In the genomic region with DNA sequence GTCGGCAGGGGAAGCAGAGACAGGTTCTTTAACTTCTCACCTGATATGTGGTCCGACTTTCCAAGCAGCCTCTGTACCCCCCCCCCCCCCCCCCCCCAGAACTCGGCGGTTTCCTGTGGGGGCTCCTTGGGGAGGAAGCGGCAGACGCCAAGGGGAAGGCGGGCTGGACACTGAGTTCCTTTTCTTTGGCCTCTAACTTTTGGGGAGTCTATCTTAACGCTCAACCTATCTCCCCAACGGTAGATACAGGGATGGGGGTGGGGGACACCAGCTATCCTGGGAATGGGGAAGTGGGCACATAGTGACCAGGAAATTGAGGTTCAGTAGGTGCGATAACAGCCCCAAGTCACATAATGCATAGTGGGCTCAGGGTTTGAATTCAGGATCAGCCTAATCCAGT, we compare ENCODE assay signal across 8 mouse cellular contexts. TPM values are rescaled to one million over a fixed set of nuclear protein-coding genes. Genes with fewer than 3 reads are reported as not detected.
DNase-seq lines count a peak whose midpoint lies in the region; ATAC-seq lines count a peak whose summit lies in the region.

No protein-coding gene starts in this region.

- no peaks in the 10 kb centered on the region for H3K27me3 ChIP-seq in kidney, embryonic 16.5 days (ENCODE audit: insufficient read depth, low read length)
- no peaks in the 10 kb centered on the region for H3K27me3 ChIP-seq in intestine, embryonic 14.5 days (replicated peaks; ENCODE audit: control insufficient read depth, insufficient read depth, low read length)
- peaks cover 10% of the 10 kb centered on the region for H3K27me3 ChIP-seq in midbrain, embryonic 16.5 days (ENCODE audit: control insufficient read depth, insufficient read depth, low read depth, low read length)

- DNase-seq in kidney, postnatal 4 days: no peak
- DNase-seq in intestine, embryonic 14.5 days (ENCODE audit: low spot score): no peak
- DNase-seq in gastrocnemius, postnatal 36 days: no peak
- DNase-seq in left cerebral cortex, postnatal 25 days (ENCODE audit: low spot score in 2 of 2): no peak
- no peak for DNase-seq in testis, postnatal 10 days (ENCODE audit: low spot score)

- no peaks in the 10 kb centered on the region for H3K36me3 ChIP-seq in kidney, embryonic 16.5 days (ENCODE audit: insufficient read depth, low read length)
- H3K36me3 ChIP-seq in intestine, embryonic 14.5 days (ENCODE audit: control insufficient read depth, insufficient read depth, low read length): no peaks in the 10 kb centered on the region
- H3K36me3 ChIP-seq in midbrain, embryonic 16.5 days (ENCODE audit: control insufficient read depth, insufficient read depth, low read length): no peaks in the 10 kb centered on the region

- peaks cover 16% of the 10 kb centered on the region for H3K4me1 ChIP-seq in kidney, embryonic 16.5 days (ENCODE audit: insufficient read depth, low read length)
- peaks cover 13% of the 10 kb centered on the region; the same call in 1 of the 2 replicates for H3K4me1 ChIP-seq in intestine, embryonic 14.5 days (replicated peaks; ENCODE audit: control insufficient read depth, insufficient read depth, low read length)
- H3K4me1 ChIP-seq in midbrain, embryonic 16.5 days (ENCODE audit: control insufficient read depth, insufficient read depth, low read length): peaks cover 5% of the 10 kb centered on the region

- ATAC-seq in kidney, embryonic 16.5 days (ENCODE audit: low FRiP score, low TSS enrichment): no peak
- ATAC-seq in common myeloid progenitor, adult 5-6 weeks (replicated peaks; ENCODE audit: low read depth, poor library complexity, severe bottlenecking): peak; percentile 28
- ATAC-seq in intestine, embryonic 14.5 days (replicated peaks; ENCODE audit: low FRiP score, low TSS enrichment, low read depth): no peak
- no peak for ATAC-seq in midbrain, embryonic 16.5 days

- peak overlapping the region; percentile 53 for H3K4me3 ChIP-seq in kidney, embryonic 16.5 days (ENCODE audit: low read length)
- H3K4me3 ChIP-seq in intestine, embryonic 14.5 days (ENCODE audit: low read depth, low read length): peak overlapping the region; percentile 38
- peak overlapping the region; percentile 34 for H3K4me3 ChIP-seq in midbrain, embryonic 16.5 days (ENCODE audit: low read depth, low read length)

- no peaks in the 10 kb centered on the region for H3K9me3 ChIP-seq in kidney, embryonic 16.5 days (ENCODE audit: low read length)
- H3K9me3 ChIP-seq in intestine, embryonic 14.5 days (ENCODE audit: control insufficient read depth, low read length): no peaks in the 10 kb centered on the region
- no peaks in the 10 kb centered on the region for H3K9me3 ChIP-seq in midbrain, embryonic 16.5 days (replicated peaks; ENCODE audit: control insufficient read depth, low read length, poor library complexity, severe bottlenecking)

- intact Hi-C loops in gastrocnemius, postnatal 36 days (cut with DNase I): no loop called here
- intact Hi-C loops in left cerebral cortex, postnatal 25 days (cut with DNase I): no loop called here

- peak overlapping the region; percentile 68 for H3K9ac ChIP-seq in kidney, embryonic 16.5 days (replicated peaks; ENCODE audit: low read length)
- peak overlapping the region; percentile 48 for H3K9ac ChIP-seq in intestine, embryonic 14.5 days (ENCODE audit: low read length)
- H3K9ac ChIP-seq in midbrain, embryonic 16.5 days (ENCODE audit: low read depth, low read length): peak overlapping the region; percentile 40; the same call in 1 of the 2 replicates

- peak overlapping the region; percentile 95 for H3K4me2 ChIP-seq in kidney, embryonic 16.5 days (replicated peaks; ENCODE audit: low read depth, low read length)
- H3K4me2 ChIP-seq in intestine, embryonic 14.5 days (ENCODE audit: low read length): peak overlapping the region; percentile 76
- H3K4me2 ChIP-seq in midbrain, embryonic 16.5 days (ENCODE audit: low read length): peak overlapping the region; percentile 52

- 39% methylated on average over 8 of the region's 10 CpGs for WGBS in kidney, embryonic 16.5 days
- WGBS in intestine, embryonic 14.5 days: 24% methylated on average over 10 of the region's 10 CpGs
- WGBS in midbrain, embryonic 16.5 days: 43% methylated on average over 9 of the region's 10 CpGs

- peak overlapping the region; percentile 59; the same call in 1 of the 2 replicates for H3K27ac ChIP-seq in kidney, embryonic 16.5 days (ENCODE audit: low read length)
- no peak overlapping the region for H3K27ac ChIP-seq in intestine, embryonic 14.5 days (ENCODE audit: low read depth)
- H3K27ac ChIP-seq in midbrain, embryonic 16.5 days (ENCODE audit: low read length): no peak overlapping the region

RNA-seq across cellular contexts. Expression of a gene that starts 0.7 kb away (rescaled TPM):
- polyA plus RNA-seq in kidney, embryonic 16.5 days (2015; fragmentation: Nextera tagmentation; extraction: Ambion mirVana): 39.9 and 40.1 TPM in 2 replicates
- total RNA-seq in common myeloid progenitor, adult 5-6 weeks (2017): 10.0 and 18.5 TPM in 2 replicates
- polyA plus RNA-seq in intestine, embryonic 14.5 days (2014; fragmentation: Nextera tagmentation; extraction: Ambion mirVana): 25.1 and 26.1 TPM in 2 replicates
- polyA plus RNA-seq in midbrain, embryonic 16.5 days (2015; fragmentation: Nextera tagmentation; extraction: Ambion mirVana): 4.0 and 5.5 TPM in 2 replicates
- 1 to 10 TPM; 3.2 to 3.7 TPM for total RNA-seq in gastrocnemius, postnatal 36 days (2021)
- total RNA-seq in left cerebral cortex, postnatal 25 days (2021): 10 to 100 TPM; 15.5 to 19.8 TPM
